Mouse (Mus musculus) kidney, postnatal 0 days (tissue): ENCODE measurements around the gene Pde8a. TPM values are rescaled to one million over a fixed set of nuclear protein-coding genes. Genes with fewer than 3 reads are reported as not detected.
A peak's percentile ranks its signal among the peaks of the same experiment; 100 is the strongest.

Experiments used
- ATAC-seq: fragments of 200-750 bp; cut with Nextera tagmentation; replicated peaks from 2 replicates; pipeline ENCODE4 v1.8.0; 2017; ENCODE audit warnings: low read depth, moderate number of reproducible peaks, moderate TSS enrichment, moderate library complexity; ENCODE audit not compliant: low FRiP score
- DNase-seq: peaks from one replicate; pipeline ENCODE4 v3.0.0-alpha.2; 2016; ENCODE audit warnings: low spot score
- H3K27ac ChIP-seq: fragments of 300-500 bp; sonication (generic); 2 replicates; pipeline ENCODE4 v1.5.1; 2014; ENCODE audit warnings: mild to moderate bottlenecking
- H3K27me3 ChIP-seq: fragments of 300-500 bp; sonication (generic); 2 replicates; pipeline ENCODE4 v1.6.1; 2014; ENCODE audit warnings: low read length, mixed read lengths; ENCODE audit not compliant: insufficient read depth
- H3K36me3 ChIP-seq: fragments of 300-500 bp; sonication (generic); 2 replicates; pipeline ENCODE4 v1.6.1; 2014; ENCODE audit warnings: low read length, mixed read lengths; ENCODE audit not compliant: insufficient read depth
- H3K4me1 ChIP-seq: fragments of 300-500 bp; sonication (generic); replicated peaks from 2 replicates; pipeline ENCODE4 v1.6.1; 2014; ENCODE audit warnings: antibody characterized with exemption, low read length, mixed read lengths; ENCODE audit not compliant: insufficient read depth
- H3K4me2 ChIP-seq: fragments of 300-500 bp; sonication (generic); 2 replicates; pipeline ENCODE4 v1.6.1; 2014; ENCODE audit warnings: mild to moderate bottlenecking, low read length, moderate library complexity, mixed read lengths
- H3K4me3 ChIP-seq: fragments of 300-500 bp; sonication (generic); replicated peaks from 2 replicates; pipeline ENCODE4 v1.5.1; 2014; ENCODE audit warnings: low read depth, low read length
- H3K9ac ChIP-seq: fragments of 300-500 bp; sonication (generic); 2 replicates; pipeline ENCODE4 v1.6.1; 2014; ENCODE audit warnings: low read depth, low read length
- H3K9me3 ChIP-seq: fragments of 300-500 bp; sonication (generic); replicated peaks from 2 replicates; pipeline ENCODE4 v1.6.1; 2016; ENCODE audit warnings: low read length, inconsistent platforms, mixed read lengths
- CTCF ChIP-seq: IDR thresholded peaks from 2 replicates; pipeline ENCODE4 v1.5.1; 2016; ENCODE audit warnings: antibody characterized with exemption, low read depth, mild to moderate bottlenecking, moderate library complexity
- WGBS: fragments of 180-500 bp; shearing (Covaris S2); extraction: QIAGEN DNeasy Blood & Tissue Kit; methylation state at CpG from one replicate; pipeline ENCODE4 v1.1.7; 2014; 5-methylcytosine and 5-hydroxymethylcytosine counted together
- polyA plus RNA-seq: library from polyadenylated mRNA; unstranded; fragments of >200 nt; fragmentation: Nextera tagmentation; extraction: Ambion mirVana; gene quantifications from 2 replicates; pipeline ENCODE4 v1.2.1, GENCODE M21; 2015

Gene Pde8a
- polyA plus RNA-seq, 1 experiment from 2014 or later = 11.0 TPM

DNA sequence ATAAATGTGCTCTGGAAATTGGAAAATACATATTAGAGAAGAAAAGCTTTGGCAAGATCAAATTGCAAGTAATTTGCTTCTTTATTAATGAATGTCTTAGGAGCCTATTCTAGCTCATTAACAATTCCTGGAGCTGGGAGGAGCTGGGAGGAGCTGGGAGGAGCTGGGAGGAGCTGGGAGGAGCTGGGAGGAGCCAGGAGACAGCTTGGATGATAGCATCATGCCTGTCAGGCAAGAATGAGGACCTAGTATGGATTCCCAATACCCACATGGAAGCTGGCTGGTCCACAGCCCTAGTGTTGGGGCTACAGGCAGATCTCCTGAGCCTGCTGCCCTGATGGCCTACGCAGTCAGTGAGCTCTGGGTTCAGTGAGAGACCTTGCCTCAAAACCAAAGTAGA is 2.6 kb downstream of the Pde8a start:
- Histone ChIP-seq H3K4me3 (no peak overlapping the region), H3K36me3 (no peaks in the 10 kb centered on the region), H3K4me1 (peaks cover 9% of the 10 kb centered on the region), H3K4me2 (peak overlapping the region; percentile 61; the same call in 1 of the 2 replicates), H3K9ac (no peak overlapping the region), H3K27ac (no peak overlapping the region), H3K9me3 (no peaks in the 10 kb centered on the region), H3K27me3 (no peaks in the 10 kb centered on the region)
- TF ChIP-seq CTCF = no peak
- 90% methylated on average over 1 of the region's 1 CpGs for WGBS
- no peak for ATAC-seq
- no peak for DNase-seq

DNA sequence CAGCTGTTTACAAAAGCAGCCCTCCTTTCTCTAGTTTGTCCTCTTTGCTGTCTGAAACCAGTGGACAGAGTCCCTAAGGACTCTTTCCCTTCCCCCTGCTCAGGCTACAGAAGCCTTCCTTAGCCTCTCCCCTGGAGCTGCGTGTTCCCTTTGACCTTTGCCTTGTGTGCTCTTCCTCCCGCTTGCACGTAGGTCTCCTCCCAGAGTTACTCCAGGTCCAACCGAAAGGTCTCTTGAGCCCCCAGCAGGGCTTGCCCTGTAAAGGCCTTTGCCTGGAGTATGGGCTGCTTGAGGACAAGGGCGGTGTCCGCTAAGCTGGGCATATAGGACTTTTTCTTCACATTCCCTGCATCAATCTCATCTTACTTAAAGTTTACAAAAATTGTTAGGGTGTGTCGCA is 5.9 kb downstream of the Pde8a start:
- no peak for TF ChIP-seq CTCF
- Histone ChIP-seq H3K9me3 (no peaks in the 10 kb centered on the region), H3K27ac (no peak overlapping the region), H3K27me3 (no peaks in the 10 kb centered on the region), H3K36me3 (no peaks in the 10 kb centered on the region), H3K9ac (no peak overlapping the region), H3K4me3 (no peak overlapping the region), H3K4me2 (no peak overlapping the region), H3K4me1 (0 out of 2 replicates have a peak, but pooled peaks cover 4% of the 10 kb centered on the region)
- peak; percentile 54; the same call in 1 of the 2 replicates for ATAC-seq
- DNase-seq = peak; percentile 16
- WGBS = 49% methylated on average over 7 of the region's 7 CpGs

DNA sequence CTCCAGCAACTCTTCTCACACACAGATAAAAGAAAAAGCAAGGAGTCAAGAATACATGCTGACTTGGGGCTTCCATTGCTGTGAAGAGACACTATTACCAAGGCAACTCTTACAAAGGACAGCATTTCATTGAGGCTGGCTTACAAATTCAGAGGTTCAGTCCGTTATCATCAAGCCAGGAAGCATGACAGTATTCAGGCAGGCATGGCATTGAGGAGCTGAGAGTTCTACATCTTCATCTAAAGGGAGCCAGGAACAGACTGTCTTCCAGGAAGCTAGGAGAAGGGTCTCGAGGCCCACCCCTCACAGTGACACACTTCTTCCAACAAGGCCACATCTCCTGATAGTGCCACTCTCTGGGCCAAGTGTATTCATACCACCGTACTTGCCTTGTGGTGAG is 7.0 kb downstream of the Pde8a start:
- H3K36me3 ChIP-seq = no peaks in the 10 kb centered on the region
- DNase-seq = no peak
- H3K4me2 ChIP-seq = no peak overlapping the region
- no peak for ATAC-seq
- H3K4me1 ChIP-seq = 0 out of 2 replicates have a peak, but pooled peaks cover 4% of the 10 kb centered on the region
- no peaks in the 10 kb centered on the region for H3K9me3 ChIP-seq
- no peaks in the 10 kb centered on the region for H3K27me3 ChIP-seq
- no peak for TF ChIP-seq CTCF
- no peak overlapping the region for H3K27ac ChIP-seq
- no peak overlapping the region for H3K4me3 ChIP-seq
- 94% methylated on average over 3 of the region's 3 CpGs for WGBS
- H3K9ac ChIP-seq = no peak overlapping the region

DNA sequence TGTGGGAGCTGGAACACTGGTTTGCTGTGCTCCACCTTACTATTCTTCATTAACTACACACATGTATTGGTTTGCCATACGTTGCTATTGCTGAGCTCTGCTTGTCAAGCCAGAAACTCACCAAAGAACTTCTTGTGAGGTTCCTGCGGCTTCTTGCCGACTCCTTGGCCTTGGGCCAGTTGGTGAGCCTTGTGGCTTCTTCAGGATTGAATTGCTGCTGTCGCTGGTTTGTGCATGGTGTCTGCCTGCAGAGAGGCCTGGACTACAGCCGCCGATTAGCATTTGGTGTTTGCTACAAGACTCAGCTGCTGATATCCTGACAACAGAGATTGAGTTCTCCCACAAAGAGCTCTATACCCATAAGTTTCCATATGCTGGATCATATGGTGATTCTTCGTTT is 10.9 kb downstream of the Pde8a start:
- no peak overlapping the region for H3K9ac ChIP-seq
- H3K27me3 ChIP-seq = no peaks in the 10 kb centered on the region
- H3K4me1 ChIP-seq = 0 out of 2 replicates have a peak, but pooled peaks cover 2% of the 10 kb centered on the region
- 90% methylated on average over 7 of the region's 7 CpGs for whole genome bisulfite sequencing
- TF ChIP-seq CTCF = no peak
- H3K9me3 ChIP-seq = no peaks in the 10 kb centered on the region
- no peak for DNase-seq
- no peak overlapping the region for H3K4me3 ChIP-seq
- H3K27ac ChIP-seq = no peak overlapping the region
- ATAC-seq = no peak
- no peak overlapping the region for H3K4me2 ChIP-seq
- H3K36me3 ChIP-seq = no peaks in the 10 kb centered on the region

DNA sequence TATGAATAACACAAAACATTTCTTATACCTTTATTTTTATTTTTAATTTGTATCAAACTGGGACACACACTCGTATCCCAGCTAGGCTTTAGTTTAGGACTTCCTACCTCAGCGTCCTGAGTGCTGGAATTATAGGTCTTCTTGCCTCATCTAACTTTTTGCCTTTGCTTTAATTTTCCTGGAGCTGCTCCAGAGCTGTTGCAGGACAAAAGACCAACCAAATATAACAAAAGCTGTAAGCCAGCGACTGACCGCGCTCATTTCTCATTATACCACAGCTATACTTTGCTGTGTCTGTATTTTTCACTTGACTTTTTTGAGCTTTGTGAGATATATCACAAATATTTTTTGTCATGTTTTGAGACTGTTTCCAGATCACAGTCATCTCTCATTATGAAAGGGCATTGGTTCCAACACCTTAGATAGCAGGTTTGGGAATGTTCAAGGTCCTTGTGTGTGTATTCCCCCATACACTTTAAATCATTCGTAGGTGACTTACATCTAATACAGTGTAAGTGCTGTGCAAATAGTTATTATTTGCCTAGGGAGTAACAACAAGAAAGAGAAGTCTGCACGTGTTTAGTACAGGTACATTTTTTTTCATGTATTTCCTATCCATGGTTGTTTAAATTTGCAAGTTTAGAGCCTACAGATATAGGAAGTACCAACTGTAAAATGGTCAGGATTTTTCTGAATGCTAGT is 16.8 kb downstream of the Pde8a start:
- Histone ChIP-seq H3K36me3 (no peaks in the 10 kb centered on the region), H3K9ac (no peak overlapping the region), H3K27ac (no peak overlapping the region), H3K4me3 (no peak overlapping the region), H3K4me1 (no peaks in the 10 kb centered on the region; the same call in 1 of the 2 replicates), H3K27me3 (no peaks in the 10 kb centered on the region), H3K4me2 (no peak overlapping the region), H3K9me3 (no peaks in the 10 kb centered on the region)
- DNase-seq = no peak
- 86% methylated on average over 7 of the region's 7 CpGs for WGBS
- no peak for TF ChIP-seq CTCF
- ATAC-seq = no peak

DNA sequence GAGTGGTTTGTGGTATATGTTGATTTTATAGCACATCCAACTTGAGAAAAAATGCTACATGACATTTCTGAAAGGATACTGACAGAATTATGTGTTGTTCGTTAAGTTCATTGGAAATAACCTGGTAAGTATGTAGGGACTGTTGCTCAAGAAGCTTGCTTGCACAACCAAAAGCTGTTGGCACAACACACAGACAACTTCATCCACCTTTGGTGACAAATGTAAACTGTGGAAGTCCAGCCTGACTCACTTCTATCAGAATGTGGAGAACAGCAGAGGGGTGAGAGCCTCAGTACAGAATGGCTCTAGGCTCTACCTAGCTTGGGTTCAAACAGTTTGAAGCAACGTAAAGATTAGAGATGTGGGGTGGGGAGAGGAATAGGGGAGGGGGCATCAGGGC is 19.3 kb downstream of the Pde8a start:
- Histone ChIP-seq H3K36me3 (no peaks in the 10 kb centered on the region), H3K9me3 (no peaks in the 10 kb centered on the region), H3K9ac (no peak overlapping the region), H3K4me2 (no peak overlapping the region), H3K27ac (no peak overlapping the region), H3K4me3 (no peak overlapping the region), H3K27me3 (no peaks in the 10 kb centered on the region), H3K4me1 (peaks cover 6% of the 10 kb centered on the region)
- DNase-seq (no peak), ATAC-seq (no peak)
- no peak for TF ChIP-seq CTCF
- 78% methylated on average over 2 of the region's 2 CpGs for WGBS
